25 mouse cellular contexts compared by ENCODE assay signal in the genomic region with DNA sequence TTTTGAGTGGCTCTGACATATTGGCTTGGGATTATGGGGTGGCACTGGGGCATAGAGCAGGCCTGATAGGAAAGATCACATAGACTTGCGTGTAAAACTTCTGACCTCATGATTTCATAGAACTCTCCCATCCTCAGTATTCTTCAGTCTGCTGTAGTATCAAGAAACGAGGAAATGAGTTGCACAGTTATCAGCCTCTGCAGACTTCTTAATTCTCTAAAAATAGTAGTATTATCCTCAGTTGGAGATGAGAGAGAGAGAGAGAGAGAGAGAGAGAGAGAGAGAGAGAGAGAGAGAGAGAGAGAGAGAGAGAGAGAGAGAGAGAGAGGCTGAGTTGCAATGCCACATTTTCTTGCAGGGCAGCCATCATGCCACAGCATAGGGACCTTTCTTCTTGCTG. TPM values are rescaled to one million over a fixed set of nuclear protein-coding genes. Genes with fewer than 3 reads are reported as not detected.
DNase-seq lines count a peak whose midpoint lies in the region; ATAC-seq and TF ChIP-seq lines count a peak whose summit lies in the region.
"Had no signal": no experiment of that assay in that cellular context is flagged by ENCODE, and none has a peak within 500 bp of the region (broad histone marks: within the 10 kb centered on the region; RNA-seq: fewer than 3 reads in every experiment).

No protein-coding gene starts in this region.

- 81% methylated on average over 2 of the region's 2 CpGs for WGBS in midbrain, embryonic 13.5 days

- TF ChIP-seq CTCF in G1E (IDR thresholded peaks at IDR 0.05; ENCODE audit: low read depth, low read length): no peak

- ATAC-seq in G1E (ENCODE audit: extremely low read depth, insufficient number of reproducible peaks, low FRiP score, poor library complexity, severe bottlenecking): peak; percentile 57
- ATAC-seq in midbrain, embryonic 13.5 days: no peak
- ATAC-seq: CD4-positive, CD25-positive, alpha-beta regulatory T cell, adult 4 months; forebrain, embryonic 14.5 days; forebrain, embryonic 16.5 days had no signal

- H3K4me1 ChIP-seq in G1E (ENCODE audit: insufficient read depth, low read depth, low read length): peaks cover 15% of the 10 kb centered on the region
- H3K4me1 ChIP-seq in midbrain, embryonic 13.5 days (replicated peaks): no peaks in the 10 kb centered on the region
- H3K4me1 ChIP-seq: embryonic facial prominence, embryonic 13.5 days; embryonic facial prominence, embryonic 15.5 days; forebrain, embryonic 10.5 days; forebrain, embryonic 12.5 days had no signal

- no peaks in the 10 kb centered on the region for H3K36me3 ChIP-seq in G1E (replicated peaks)
- no peaks in the 10 kb centered on the region for H3K36me3 ChIP-seq in midbrain, embryonic 13.5 days
- H3K36me3 ChIP-seq: embryonic facial prominence, embryonic 13.5 days; embryonic facial prominence, embryonic 15.5 days; forebrain, embryonic 10.5 days; forebrain, embryonic 12.5 days had no signal

- H3K4me3 ChIP-seq in G1E (ENCODE audit: low read depth, low read length): no peak overlapping the region
- H3K4me3 ChIP-seq in midbrain, embryonic 13.5 days (replicated peaks): no peak overlapping the region
- H3K4me3 ChIP-seq: embryonic facial prominence, embryonic 13.5 days; embryonic facial prominence, embryonic 15.5 days; erythroblast, embryonic 14.5 days; forebrain, embryonic 10.5 days; forebrain, embryonic 12.5 days had no signal

- H3K9ac ChIP-seq in midbrain, embryonic 13.5 days (replicated peaks): no peak overlapping the region
- H3K9ac ChIP-seq: embryonic facial prominence, embryonic 13.5 days; embryonic facial prominence, embryonic 15.5 days; forebrain, embryonic 12.5 days had no signal

- intact Hi-C loops in heart, postnatal 36 days (cut with DNase I): no loop called here

- H3K27ac ChIP-seq in midbrain, embryonic 13.5 days: no peak overlapping the region
- H3K27ac ChIP-seq: embryonic facial prominence, embryonic 13.5 days; embryonic facial prominence, embryonic 15.5 days; forebrain, embryonic 10.5 days; forebrain, embryonic 12.5 days had no signal

- DNase-seq in 416B (ENCODE audit: low read depth) (peak; percentile 83), G1E (ENCODE audit: low spot score) (no peak), MEL-GATA-1-ER (ENCODE audit: extremely low read depth, low read depth) (peak; percentile 68)
- DNase-seq in heart, postnatal 36 days: no peak
- DNase-seq in cerebellum, postnatal 25 days: no peak
- DNase-seq: adrenal gland, adult 2 months; adrenal gland, postnatal 10 days; adrenal gland, postnatal 25 days; B cell, adult 2 months; cerebellum, adult 11 months; cerebellum, adult 18-20 months; cerebellum, adult 8-10 months; cerebellum, adult 9-11 months; cerebellum, postnatal 14 days; embryo, embryonic 11 days had no signal

- H3K9me3 ChIP-seq in G1E (replicated peaks): no peaks in the 10 kb centered on the region
- H3K9me3 ChIP-seq in midbrain, embryonic 13.5 days: no peaks in the 10 kb centered on the region
- H3K9me3 ChIP-seq: embryonic facial prominence, embryonic 13.5 days; embryonic facial prominence, embryonic 15.5 days; forebrain, embryonic 10.5 days; forebrain, embryonic 12.5 days had no signal

- no peaks in the 10 kb centered on the region for H3K27me3 ChIP-seq in G1E (ENCODE audit: insufficient read depth, low read length)
- no peaks in the 10 kb centered on the region for H3K27me3 ChIP-seq in midbrain, embryonic 13.5 days
- H3K27me3 ChIP-seq: CH12.LX; embryonic facial prominence, embryonic 13.5 days; embryonic facial prominence, embryonic 15.5 days; forebrain, embryonic 12.5 days had no signal

- no peak overlapping the region for H3K4me2 ChIP-seq in midbrain, embryonic 13.5 days (replicated peaks)
- H3K4me2 ChIP-seq: embryonic facial prominence, embryonic 13.5 days; embryonic facial prominence, embryonic 15.5 days; forebrain, embryonic 12.5 days had no signal

RNA-seq across cellular contexts. Expression of gene Mctp1, which starts 45.6 kb away (rescaled TPM):
- total RNA-seq in G1E (2014; fragmentation: Nextera tagmentation) (16.7 and 21.0 TPM in 2 replicates), G1E (2017) (14.8 and 15.6 TPM in 2 replicates)
- 1.4 and 1.7 TPM in 2 replicates for polyA plus RNA-seq in G1E (2012)
- total RNA-seq in heart, postnatal 36 days (2021): 1 to 10 TPM; 2.7 to 2.9 TPM
- 4.1 and 5.8 TPM in 2 replicates for polyA plus RNA-seq in midbrain, embryonic 13.5 days (2015; fragmentation: Nextera tagmentation; extraction: Ambion mirVana)
- polyA plus RNA-seq: erythroblast, embryonic 14.5 days had no signal

Comparison
In these comparisons a context has a peak if more than half of its experiments do, and no peak if none do; other contexts are left out.
1. DNase-seq: peak in 416B (single experiment) and MEL-GATA-1-ER (single experiment); none in G1E (single experiment), heart, postnatal 36 days (0 of 2) and cerebellum, postnatal 25 days (0 of 2).
2. RNA of gene Mctp1, which starts 45.6 kb away (total RNA-seq): 14.8 to 21.0 TPM in G1E; 2.7 to 2.9 TPM in heart, postnatal 36 days; every median in the first group is over 4 times any median in the second.